Mouse (Mus musculus) heart, postnatal 36 days (tissue): ENCODE results near the gene Zdhhc19. TPM values are rescaled to one million over a fixed set of nuclear protein-coding genes. Genes with fewer than 3 reads are reported as not detected.

Experiments
- DNase-seq, 2 experiments: peaks; one replicate each; pipeline ENCODE4 v3.0.0; 2021 to 2022
- intact Hi-C: fragments of 180-260 bp; cut with DNase I; formaldehyde crosslinking; loops from one replicate; pipeline ENCODE4 v1.15.1; 2025
- total RNA-seq, 2 experiments: library from RNA; stranded (reverse); gene quantifications; 2 replicates each; pipeline ENCODE4 v1.2.3; 2021

Zdhhc19 gene
- total RNA-seq, 2 experiments from 2014 or later: not detected

DNA sequence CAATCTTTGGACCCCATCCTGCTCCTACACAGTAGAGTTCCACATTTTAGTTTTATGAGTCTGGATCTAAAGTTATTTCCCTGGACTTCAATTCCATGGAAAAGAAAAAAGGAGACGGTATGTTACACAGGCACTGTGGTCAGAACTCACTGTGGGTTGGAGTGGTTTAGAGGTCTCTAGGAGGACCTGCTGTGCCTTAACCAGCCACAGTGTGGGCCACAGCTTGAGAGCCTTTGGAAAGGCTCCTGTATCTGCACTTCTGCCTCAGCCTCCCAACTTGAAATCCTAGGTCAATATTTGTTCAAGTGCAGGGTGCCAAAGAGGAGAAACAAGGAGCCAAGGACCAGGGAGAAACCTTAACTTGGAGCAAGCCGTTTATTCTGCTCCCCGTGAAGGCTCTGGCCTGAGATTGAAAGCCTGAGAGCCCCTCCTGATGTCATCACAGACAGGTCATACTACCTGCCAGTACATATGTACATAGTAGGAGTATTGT lies 106.2 kb downstream of the Zdhhc19 start:
- intact Hi-C loops: no loop called here
- DNase-seq: no peak

DNA sequence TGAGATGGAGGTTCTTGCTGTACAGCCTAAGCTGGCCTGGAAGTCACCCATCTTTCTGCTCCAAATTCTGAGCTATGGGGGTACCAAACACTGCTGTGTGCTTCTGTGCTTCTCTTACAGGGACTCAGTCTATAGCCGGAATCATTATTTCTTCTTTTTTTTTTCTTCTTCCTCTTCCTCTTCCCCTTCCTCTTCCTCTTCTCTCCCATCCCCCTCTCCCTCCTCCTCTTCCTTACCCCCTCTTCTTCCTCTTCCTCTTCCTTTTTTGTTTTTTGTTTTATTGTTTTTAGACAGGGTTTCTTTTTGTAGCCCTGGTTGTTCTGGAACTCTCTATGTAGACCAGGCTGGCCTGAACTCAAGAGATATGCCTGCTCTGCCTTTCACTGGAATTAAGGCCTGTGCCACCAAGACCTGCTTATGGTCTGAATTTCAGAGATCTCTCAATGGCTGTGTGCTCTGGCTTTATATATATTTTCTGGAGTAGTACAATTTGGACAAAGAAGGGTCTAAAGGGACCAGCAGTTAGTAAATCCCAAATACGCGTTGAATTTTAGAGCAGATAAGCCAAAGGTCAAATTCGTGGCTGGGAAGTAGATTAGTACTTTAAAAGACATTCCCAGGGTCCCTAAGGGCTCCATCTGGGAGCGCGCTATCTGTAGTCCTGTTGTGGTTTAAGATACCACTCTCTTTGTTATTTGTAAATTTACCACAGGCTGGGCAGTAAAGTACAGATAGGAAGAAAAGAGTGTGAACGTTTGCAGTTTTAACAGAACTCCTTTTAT lies 111.7 kb downstream of the Zdhhc19 start:
- intact Hi-C loops: loop anchor here (2.0 to 5.0 kb wide), 2 partner anchors 80 to 99 kb away; no protein-coding TSS in a partner anchor
- no peak for DNase-seq

DNA sequence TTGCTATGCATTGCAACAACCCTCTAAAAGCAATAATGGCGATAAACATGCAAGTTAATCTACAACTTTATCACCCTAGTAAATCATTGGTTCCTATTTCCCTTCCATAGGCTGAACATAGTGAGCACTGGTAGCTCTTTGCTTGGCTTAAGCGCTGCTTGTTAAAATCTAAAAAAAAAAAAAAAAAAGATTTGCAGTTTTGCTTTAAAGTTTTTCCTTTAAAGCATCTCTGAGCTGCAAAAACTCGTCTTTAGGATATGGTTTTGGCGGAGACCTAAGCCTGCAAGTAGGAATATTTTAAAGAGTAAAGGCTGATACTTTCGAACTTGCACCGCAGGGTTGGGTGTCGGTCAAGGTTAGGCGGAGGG lies 112.3 kb downstream of the Zdhhc19 start:
- no peak for DNase-seq
- intact Hi-C loops: loop anchor here (2.0 to 5.0 kb wide), 2 partner anchors 81 to 100 kb away; no protein-coding TSS in a partner anchor

DNA sequence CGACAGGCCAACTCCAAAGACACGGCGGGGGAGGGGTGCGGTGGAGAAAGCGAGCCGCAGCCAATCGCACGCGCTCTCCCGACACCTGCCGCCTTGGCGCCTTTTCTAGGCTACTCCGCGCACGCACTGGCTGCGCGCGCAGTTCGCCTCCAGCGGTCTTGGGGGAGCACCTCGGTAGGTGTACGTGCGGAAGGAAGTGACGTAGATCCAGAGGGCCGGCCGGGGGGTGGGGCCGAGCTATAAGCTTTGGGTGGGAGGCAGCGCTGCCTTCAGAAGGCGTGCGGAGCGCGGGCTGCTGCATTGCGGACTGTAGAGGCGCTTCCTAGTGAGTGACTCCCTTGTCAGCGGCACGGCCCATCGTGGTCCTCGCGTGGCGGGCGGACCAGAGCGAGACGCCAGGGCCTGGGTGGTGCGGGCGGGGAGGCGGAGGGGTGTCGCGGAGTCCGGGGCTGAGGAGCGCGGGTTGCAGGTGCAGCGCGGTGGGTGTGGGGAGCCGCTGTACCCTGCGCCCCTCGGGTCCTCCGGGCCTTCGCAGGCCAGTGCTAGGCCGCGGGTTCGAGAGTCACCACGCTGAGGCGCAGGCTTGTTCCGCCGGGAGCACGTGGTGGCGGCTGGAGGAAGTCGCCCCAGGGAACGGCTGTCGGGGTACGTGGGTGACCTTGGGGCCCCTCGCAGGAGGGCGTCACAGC lies 112.8 kb downstream of the Zdhhc19 start, which contains the start of gene Tfrc:
Gene Tfrc (plus strand): TSS at position 209 of the 689 bp plus-strand sequence.
- intact Hi-C loops: loop anchor here (2.0 to 5.0 kb wide), 2 partner anchors 82 to 100 kb away; no protein-coding TSS in a partner anchor
- peak; percentile 93 for DNase-seq

DNA sequence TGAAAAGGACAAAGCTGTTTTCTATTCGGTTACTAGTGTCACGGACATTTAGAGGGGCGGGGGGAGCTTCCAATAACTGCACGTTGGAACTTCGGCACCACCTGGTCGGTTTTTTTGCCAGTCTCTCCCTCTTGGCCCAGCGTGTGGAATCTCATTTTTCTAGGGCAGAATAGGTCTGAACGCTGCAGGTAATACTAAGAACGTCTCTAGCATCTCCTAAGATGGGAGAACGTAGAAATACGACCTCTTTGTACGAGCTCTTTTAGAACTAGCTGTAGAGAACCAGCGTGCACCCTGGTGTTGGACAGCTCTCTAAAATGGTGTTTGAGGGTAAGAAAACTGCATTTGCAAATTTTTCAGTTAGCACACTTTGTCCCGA lies 113.3 kb downstream of the Zdhhc19 start:
- no peak for DNase-seq
- intact Hi-C loops: loop anchor here (2.0 to 5.0 kb wide), 2 partner anchors 82 to 101 kb away; no protein-coding TSS in a partner anchor

DNA sequence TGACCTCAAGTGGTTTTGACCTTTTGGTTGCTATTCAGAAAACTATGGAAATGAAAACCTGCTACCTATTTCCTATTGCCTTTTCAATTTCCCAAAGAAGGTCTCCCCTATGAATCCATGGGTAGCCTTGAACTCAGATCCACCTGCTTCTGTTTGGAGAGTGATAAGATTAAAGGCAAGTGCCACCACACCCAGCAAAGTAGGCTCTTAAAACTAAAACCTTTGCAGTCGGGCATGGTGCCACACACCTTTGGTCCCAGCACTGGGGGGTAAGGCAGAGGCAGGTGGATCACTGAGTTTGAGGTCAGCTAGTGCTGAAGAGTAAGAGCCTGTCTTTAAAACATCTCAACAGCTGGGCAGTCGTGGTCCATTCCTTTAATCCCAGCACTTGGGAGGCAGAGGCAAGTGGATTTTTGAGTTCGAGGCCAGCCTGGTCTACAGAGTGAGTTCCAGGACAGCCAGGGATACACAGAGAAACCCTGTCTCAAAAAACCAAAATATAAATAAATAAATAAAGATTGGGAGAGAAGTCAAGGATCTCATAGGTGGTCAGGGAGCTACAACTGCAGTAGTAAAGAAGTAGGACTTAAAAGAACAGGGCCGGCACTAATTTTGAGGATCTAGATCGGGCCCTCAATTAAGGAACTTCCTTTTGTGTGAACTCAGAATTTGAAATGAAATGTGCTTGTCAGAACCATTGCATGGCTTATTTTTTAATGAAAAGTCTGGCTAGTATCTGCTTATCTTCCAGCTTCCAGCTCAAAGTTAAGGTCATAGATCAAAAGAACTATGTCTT lies 114.6 kb downstream of the Zdhhc19 start:
- DNase-seq: no peak
- intact Hi-C loops: loop anchor here (5.0 kb wide), 1 partner anchor 178 kb away; the partner anchor contains the start of gene Pcyt1a

Other genes with a start within 250 kb of the Zdhhc19 start
- gene Fbxo45, start 249.1 kb upstream of the Zdhhc19 start, total RNA-seq: 10 to 100 TPM; 11.5 to 14.0 TPM
- 1 to 10 TPM; 6.8 to 8.0 TPM for gene Wdr53, start 249.0 kb upstream of the Zdhhc19 start, total RNA-seq
- 10 to 100 TPM; 28.1 to 28.7 TPM for gene Smco1, start 224.8 kb upstream of the Zdhhc19 start, total RNA-seq
- gene Rnf168, start 218.8 kb upstream of the Zdhhc19 start, total RNA-seq: 10 to 100 TPM; 13.7 TPM
- 10 to 100 TPM; 30.0 to 32.6 TPM for gene Ubxn7, start 164.0 kb upstream of the Zdhhc19 start, total RNA-seq
- not detected for gene Tm4sf19, start 95.8 kb upstream of the Zdhhc19 start, total RNA-seq
- gene Tctex1d2, start 76.6 kb upstream of the Zdhhc19 start, total RNA-seq: 1 to 10 TPM; 6.3 to 8.3 TPM
- gene Pcyt1a, start 65.3 kb upstream of the Zdhhc19 start, total RNA-seq: 100 to 1,000 TPM; 127 to 141 TPM
- gene Slc51a, start 8.4 kb upstream of the Zdhhc19 start, total RNA-seq: under 1 TPM; 0.38 to 0.44 TPM
- gene Tfrc, start 112.7 kb downstream of the Zdhhc19 start, total RNA-seq: 100 to 1,000 TPM in 1 of 2 experiments, 10 to 100 TPM in 1; 55.9 to 114 TPM
- gene Tnk2, start 147.6 kb downstream of the Zdhhc19 start, total RNA-seq: 10 to 100 TPM; 18.0 to 19.8 TPM
- gene Muc4, start 239.6 kb downstream of the Zdhhc19 start, total RNA-seq: under 1 TPM; 0.06 to 0.57 TPM